Mouse (Mus musculus) cortical plate, adult 2 months (tissue): ENCODE measurements at regions not wholly inside any gene's neighbourhood (a gene's known extent, or its start where the extent isn't known, plus 50 kb on each side); places are given as distances from the start of the nearest gene placed in this dataset.

Source experiments
- CTCF ChIP-seq: fragments of 200-500 bp; IDR thresholded peaks from 2 replicates; pipeline ENCODE4 v1.5.1; 2011; ENCODE audit warnings: mild to moderate bottlenecking, control low read depth, low read length; ENCODE audit not compliant: insufficient read depth; ENCODE audit errors: extremely low read depth
- POLR2A ChIP-seq: fragments of 200-500 bp; IDR thresholded peaks from 2 replicates; pipeline ENCODE4 v1.6.1; 2011; ENCODE audit warnings: mild to moderate bottlenecking, low read length, control low read depth; ENCODE audit not compliant: insufficient read depth; ENCODE audit errors: extremely low read depth

DNA sequence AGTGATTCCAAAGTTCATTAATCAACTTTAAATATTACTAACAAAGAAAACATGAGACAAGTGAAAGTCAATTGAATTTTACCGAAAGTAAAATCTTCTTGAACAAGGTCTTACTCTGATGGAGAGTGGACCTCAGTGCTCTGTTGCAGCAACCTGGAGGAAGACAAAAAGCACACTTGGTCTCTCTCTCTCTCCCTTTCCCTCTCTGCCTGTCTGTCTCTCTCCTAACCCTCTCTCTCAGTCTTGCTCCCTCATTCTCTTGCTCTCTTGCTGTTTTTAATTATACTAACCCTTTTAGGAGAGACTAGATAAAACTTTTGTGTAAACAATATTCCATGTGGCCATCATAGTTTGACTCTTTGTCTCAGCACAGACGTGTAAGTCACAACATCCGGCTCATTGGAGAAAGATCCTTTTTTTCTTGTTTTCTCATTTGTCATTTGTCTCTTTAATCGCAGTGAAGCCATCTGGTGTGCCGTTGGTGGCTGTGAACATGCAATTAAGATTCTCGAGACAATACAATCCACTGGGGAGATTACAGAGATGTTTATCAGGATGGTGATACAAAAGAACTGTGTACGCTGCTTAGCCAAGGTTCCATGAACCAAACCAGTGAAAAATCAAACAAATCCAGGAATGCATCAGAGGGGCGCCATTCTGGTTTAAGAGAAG lies 244.5 kb downstream of the Galc start:
- TF ChIP-seq CTCF = no peak
- no peak for TF ChIP-seq POLR2A
